In the genomic region with DNA sequence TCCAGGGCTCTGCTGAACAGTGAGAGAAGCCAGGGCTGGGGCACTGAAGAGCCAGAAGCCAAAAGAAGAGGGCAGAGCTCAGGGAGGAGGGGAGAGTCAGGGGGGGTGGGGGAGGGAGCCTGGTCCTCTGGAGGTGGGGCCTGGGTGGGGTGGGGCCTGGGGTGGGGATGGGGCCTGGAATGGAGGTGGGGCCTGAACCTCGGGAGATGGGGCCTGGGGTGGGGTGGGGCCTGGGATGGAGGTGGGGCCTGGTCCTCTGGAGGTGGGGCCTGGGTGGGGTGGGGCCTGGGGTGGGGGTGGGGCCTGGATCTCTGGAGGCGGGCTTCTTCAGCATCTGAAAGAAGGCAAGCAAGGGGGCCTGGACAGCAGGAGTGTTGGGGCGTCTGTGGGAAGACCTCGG, we compare ENCODE assay signal across 18 mouse cellular contexts. TPM values are rescaled to one million over a fixed set of nuclear protein-coding genes. Genes with fewer than 3 reads are reported as not detected.
A peak's percentile ranks its signal among the peaks of the same experiment; 100 is the strongest.
DNase-seq lines count a peak whose midpoint lies in the region; ATAC-seq lines count a peak whose summit lies in the region.
"Had no signal": no experiment of that assay in that cellular context is flagged by ENCODE, and none has a peak within 500 bp of the region (broad histone marks: within the 10 kb centered on the region; RNA-seq: fewer than 3 reads in every experiment).

No protein-coding gene starts in this region.

- H3K9me3 ChIP-seq in midbrain, embryonic 10.5 days (replicated peaks) = no peaks in the 10 kb centered on the region
- no peaks in the 10 kb centered on the region for H3K9me3 ChIP-seq in midbrain, embryonic 15.5 days
- H3K9me3 ChIP-seq in liver, embryonic 11.5 days (ENCODE audit: control insufficient read depth, low read length) = no peaks in the 10 kb centered on the region
- H3K9me3 ChIP-seq: heart, embryonic 13.5 days; liver, embryonic 15.5 days; neural tube, embryonic 13.5 days had no signal

- intact Hi-C loops in left cerebral cortex, postnatal 36 days (cut with DNase I) = no loop called here

- H3K36me3 ChIP-seq in midbrain, embryonic 10.5 days = peaks cover 4% of the 10 kb centered on the region; the same call in 1 of the 2 replicates
- no peaks in the 10 kb centered on the region for H3K36me3 ChIP-seq in midbrain, embryonic 15.5 days (replicated peaks)
- no peaks in the 10 kb centered on the region for H3K36me3 ChIP-seq in liver, embryonic 11.5 days (ENCODE audit: control insufficient read depth, insufficient read depth, low read length)
- H3K36me3 ChIP-seq: heart, embryonic 13.5 days; liver, embryonic 15.5 days; neural tube, embryonic 13.5 days had no signal

- no peak overlapping the region for H3K9ac ChIP-seq in midbrain, embryonic 15.5 days
- H3K9ac ChIP-seq in liver, embryonic 11.5 days (ENCODE audit: low read depth, low read length) = no peak overlapping the region
- H3K9ac ChIP-seq: heart, embryonic 13.5 days; liver, embryonic 15.5 days; neural tube, embryonic 13.5 days had no signal

- 0% methylated on average over 1 of the region's 4 CpGs for WGBS in midbrain, embryonic 10.5 days
- WGBS in midbrain, embryonic 15.5 days = 34% methylated on average over 4 of the region's 4 CpGs
- 37% methylated on average over 3 of the region's 4 CpGs for WGBS in liver, embryonic 11.5 days

- H3K4me1 ChIP-seq in midbrain, embryonic 10.5 days = peaks cover 38% of the 10 kb centered on the region
- no peaks in the 10 kb centered on the region for H3K4me1 ChIP-seq in midbrain, embryonic 15.5 days
- H3K4me1 ChIP-seq in liver, embryonic 11.5 days (replicated peaks; ENCODE audit: control insufficient read depth, insufficient read depth, low read length) = 0 out of 2 replicates have a peak, but pooled peaks cover 2% of the 10 kb centered on the region
- H3K4me1 ChIP-seq: heart, embryonic 13.5 days; neural tube, embryonic 13.5 days had no signal

- H3K4me3 ChIP-seq in midbrain, embryonic 10.5 days = no peak overlapping the region
- no peak overlapping the region for H3K4me3 ChIP-seq in midbrain, embryonic 15.5 days
- no peak overlapping the region for H3K4me3 ChIP-seq in liver, embryonic 11.5 days (ENCODE audit: low read depth, low read length)
- H3K4me3 ChIP-seq: heart, embryonic 13.5 days; liver, embryonic 15.5 days; neural tube, embryonic 13.5 days had no signal

- ATAC-seq in midbrain, embryonic 15.5 days (replicated peaks) = no peak
- ATAC-seq in liver, embryonic 11.5 days (replicated peaks; ENCODE audit: low FRiP score) = peak; percentile 66
- ATAC-seq: forebrain, embryonic 16.5 days had no signal

- H3K4me2 ChIP-seq in midbrain, embryonic 15.5 days = no peak overlapping the region
- no peak overlapping the region for H3K4me2 ChIP-seq in liver, embryonic 11.5 days
- H3K4me2 ChIP-seq: heart, embryonic 13.5 days; liver, embryonic 15.5 days; midbrain, embryonic 11.5 days; neural tube, embryonic 13.5 days had no signal

- peaks cover 3% of the 10 kb centered on the region; the same call in 1 of the 2 replicates for H3K27me3 ChIP-seq in midbrain, embryonic 10.5 days (ENCODE audit: low read depth, poor library complexity, severe bottlenecking)
- no peaks in the 10 kb centered on the region for H3K27me3 ChIP-seq in midbrain, embryonic 15.5 days (replicated peaks)
- no peaks in the 10 kb centered on the region for H3K27me3 ChIP-seq in liver, embryonic 11.5 days (replicated peaks; ENCODE audit: control insufficient read depth, insufficient read depth, low read length)
- H3K27me3 ChIP-seq: liver, embryonic 15.5 days; neural tube, embryonic 13.5 days had no signal

- H3K27ac ChIP-seq in midbrain, embryonic 10.5 days (replicated peaks) = peak overlapping the region; percentile 56
- H3K27ac ChIP-seq in midbrain, embryonic 15.5 days = no peak overlapping the region
- H3K27ac ChIP-seq in liver, embryonic 11.5 days (ENCODE audit: low read depth, low read length) = no peak overlapping the region
- H3K27ac ChIP-seq: heart, embryonic 13.5 days; liver, embryonic 15.5 days; neural tube, embryonic 13.5 days had no signal

- no peak for DNase-seq in midbrain, embryonic 10.5 days (ENCODE audit: low spot score)
- peak; percentile 14 for DNase-seq in embryo, embryonic 10 days (ENCODE audit: low spot score)
- DNase-seq in liver, embryonic 11.5 days (ENCODE audit: low spot score) = no peak
- DNase-seq in left cerebral cortex, postnatal 36 days (ENCODE audit: low spot score in 2 of 2) = no peak
- no peak for DNase-seq in spleen, postnatal 14 days (ENCODE audit: low spot score in 2 of 2)
- DNase-seq in layer of hippocampus, postnatal 14 days (ENCODE audit: low spot score in 2 of 2) = no peak
- DNase-seq: adrenal gland, adult 8-10 months; heart, postnatal 36 days; kidney, adult 18-20 months; lung, postnatal 36 days; right cerebral cortex, postnatal 14 days; thymus, postnatal 36 days had no signal

RNA-seq across cellular contexts. Expression of gene Ptpru, which starts 39.1 kb away (rescaled TPM):
- 12.4 and 16.8 TPM in 2 replicates for polyA plus RNA-seq in midbrain, embryonic 10.5 days (2016; fragmentation: Nextera tagmentation; extraction: Ambion mirVana)
- polyA plus RNA-seq in midbrain, embryonic 15.5 days (2015; fragmentation: Nextera tagmentation; extraction: Ambion mirVana) = 22.1 and 27.9 TPM in 2 replicates
- polyA plus RNA-seq in liver, embryonic 11.5 days (2014; fragmentation: Nextera tagmentation; extraction: Ambion mirVana) = 5.8 and 6.1 TPM in 2 replicates
- 10 to 100 TPM; 44.6 to 57.4 TPM for total RNA-seq in left cerebral cortex, postnatal 36 days (2021)
- total RNA-seq in layer of hippocampus, postnatal 14 days (2021) = 10 to 100 TPM; 66.8 to 82.5 TPM

RNA-seq across cellular contexts. Expression of gene Mecr, which starts 44.3 kb away (rescaled TPM):
- 51.7 and 58.0 TPM in 2 replicates for polyA plus RNA-seq in midbrain, embryonic 10.5 days (2016; fragmentation: Nextera tagmentation; extraction: Ambion mirVana)
- 38.3 and 40.3 TPM in 2 replicates for polyA plus RNA-seq in midbrain, embryonic 15.5 days (2015; fragmentation: Nextera tagmentation; extraction: Ambion mirVana)
- polyA plus RNA-seq in liver, embryonic 11.5 days (2014; fragmentation: Nextera tagmentation; extraction: Ambion mirVana) = 59.3 and 64.4 TPM in 2 replicates
- total RNA-seq in left cerebral cortex, postnatal 36 days (2021) = 10 to 100 TPM; 27.1 to 32.4 TPM
- 10 to 100 TPM; 36.4 to 37.0 TPM for total RNA-seq in layer of hippocampus, postnatal 14 days (2021)
